Mouse (Mus musculus) limb, embryonic 13.5 days (tissue): ENCODE data around the gene Bdp1. TPM values are rescaled to one million over a fixed set of nuclear protein-coding genes. Genes with fewer than 3 reads are reported as not detected.
"Not testable (repeated sequence)": the region's sequence is repeated elsewhere in the genome, so short reads cannot be mapped to it uniquely, and the experiment has no call there.

Experiments
- ATAC-seq: fragments of 200-750 bp; cut with Nextera tagmentation; 2 replicates; pipeline ENCODE4 v1.8.0; 2017; ENCODE audit warnings: low read depth, moderate number of reproducible peaks, moderate TSS enrichment; ENCODE audit not compliant: low FRiP score
- H3K27ac ChIP-seq: fragments of 300-500 bp; sonication (generic); 2 replicates; pipeline ENCODE4 v1.5.1; 2015; ENCODE audit warnings: inconsistent platforms, mild to moderate bottlenecking, moderate library complexity
- H3K27me3 ChIP-seq: fragments of 300-500 bp; sonication (generic); 2 replicates; pipeline ENCODE4 v1.6.1; 2015; ENCODE audit warnings: mild to moderate bottlenecking, inconsistent platforms
- H3K36me3 ChIP-seq: fragments of 300-500 bp; sonication (generic); 2 replicates; pipeline ENCODE4 v1.6.1; 2015; ENCODE audit warnings: inconsistent platforms, mild to moderate bottlenecking, moderate library complexity
- H3K4me1 ChIP-seq: fragments of 300-500 bp; sonication (generic); 2 replicates; pipeline ENCODE4 v1.6.1; 2015; ENCODE audit warnings: inconsistent platforms
- H3K4me2 ChIP-seq: fragments of 300-500 bp; sonication (generic); replicated peaks from 2 replicates; pipeline ENCODE4 v1.6.1; 2015; ENCODE audit warnings: inconsistent platforms, mild to moderate bottlenecking, moderate library complexity
- H3K4me3 ChIP-seq: fragments of 300-500 bp; sonication (generic); 2 replicates; pipeline ENCODE4 v1.5.1; 2015; ENCODE audit warnings: moderate library complexity, mild to moderate bottlenecking, inconsistent platforms
- H3K9ac ChIP-seq: fragments of 300-500 bp; sonication (generic); 2 replicates; pipeline ENCODE4 v1.6.1; 2015; ENCODE audit warnings: mild to moderate bottlenecking, inconsistent platforms
- H3K9me3 ChIP-seq: fragments of 300-500 bp; sonication (generic); 2 replicates; pipeline ENCODE4 v1.6.1; 2016; ENCODE audit warnings: inconsistent platforms
- WGBS: fragments of 180-500 bp; shearing (Covaris S2); methylation state at CpG from one replicate; pipeline ENCODE4 v1.1.7; 2015; 5-methylcytosine and 5-hydroxymethylcytosine counted together
- polyA plus RNA-seq: library from polyadenylated mRNA; unstranded; fragments of >200 nt; fragmentation: Nextera tagmentation; extraction: Ambion mirVana; gene quantifications from 2 replicates; pipeline ENCODE4 v1.2.1, GENCODE M21; 2015

Gene Bdp1
- polyA plus RNA-seq, 1 experiment from 2014 or later, result 33.5 TPM

GRCm38 (mm10) chr13:100067821-100068220 is 36.0 kb downstream of the Bdp1 start:
- Histone ChIP-seq H3K4me1 (no peaks in the 10 kb centered on the region), H3K27ac (no peak overlapping the region), H3K4me3 (no peak overlapping the region), H3K9ac (no peak overlapping the region), H3K27me3 (no peaks in the 10 kb centered on the region), H3K9me3 (no peaks in the 10 kb centered on the region), H3K4me2 (no peak overlapping the region), H3K36me3 (peaks cover 72% of the 10 kb centered on the region)
- 88% methylated on average over 6 of the region's 6 CpGs for WGBS
- ATAC-seq, result no peak

- no peak overlapping the region for H3K9ac ChIP-seq
- no peaks in the 10 kb centered on the region for H3K9me3 ChIP-seq
- H3K4me1 ChIP-seq, result no peaks in the 10 kb centered on the region
- 96% methylated on average over 3 of the region's 3 CpGs for WGBS
- no peak overlapping the region for H3K4me2 ChIP-seq
- ATAC-seq, result no peak
- H3K36me3 ChIP-seq, result peaks cover 73% of the 10 kb centered on the region
- no peak overlapping the region for H3K27ac ChIP-seq
- H3K27me3 ChIP-seq, result no peaks in the 10 kb centered on the region
- H3K4me3 ChIP-seq, result no peak overlapping the region
Measured at GRCm38 (mm10) chr13:100063936-100064335, 39.9 kb downstream of the Bdp1 start.

DNA sequence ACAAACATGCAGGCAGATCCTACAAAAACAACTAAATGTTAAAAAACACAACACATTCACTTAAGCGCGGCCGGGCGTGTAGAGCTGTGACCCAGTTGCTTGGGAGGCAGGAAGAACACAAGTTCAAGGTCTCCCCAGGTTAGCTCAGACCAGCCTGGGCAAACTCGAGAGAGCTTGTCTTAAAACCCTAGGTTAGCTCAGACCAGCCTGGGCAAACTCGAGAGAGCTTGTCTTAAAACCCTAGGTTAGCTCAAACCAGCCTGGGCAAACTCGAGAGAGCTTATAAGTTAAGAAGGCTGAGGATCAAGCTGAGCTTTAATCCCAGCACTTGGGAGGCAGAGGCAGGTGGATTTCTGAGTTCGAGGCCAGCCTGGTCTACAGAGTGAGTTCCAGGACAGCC is 46.1 kb downstream of the Bdp1 start:
- not testable (repeated sequence) for H3K9me3 ChIP-seq, H3K9ac ChIP-seq, H3K4me2 ChIP-seq, H3K27me3 ChIP-seq, H3K27ac ChIP-seq, H3K4me3 ChIP-seq, ATAC-seq, H3K4me1 ChIP-seq
- 94% methylated on average over 8 of the region's 8 CpGs for WGBS
- H3K36me3 ChIP-seq, result peaks cover 83% of the 10 kb centered on the region

DNA sequence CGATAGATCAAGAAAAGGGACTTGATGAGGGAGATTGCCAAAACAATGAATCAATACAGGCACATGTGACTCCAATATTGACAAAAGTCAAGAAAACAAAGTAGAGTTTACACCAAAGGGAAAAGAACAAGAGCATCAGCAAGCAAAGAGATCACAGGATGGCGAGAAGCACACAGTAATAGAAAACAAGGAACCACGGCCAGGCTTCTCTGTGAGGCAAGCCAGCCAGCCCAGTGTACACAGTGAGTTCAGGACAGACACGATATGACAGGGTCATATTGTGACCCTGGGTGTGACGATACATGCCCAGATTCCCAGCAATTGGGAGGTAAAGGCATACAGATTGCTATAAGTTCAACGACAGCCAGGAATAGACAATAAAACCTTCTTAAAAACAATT is 77.9 kb downstream of the Bdp1 start:
- Histone ChIP-seq H3K4me3 (no peak overlapping the region), H3K9ac (no peak overlapping the region), H3K9me3 (no peaks in the 10 kb centered on the region), H3K27ac (no peak overlapping the region), H3K4me1 (no peaks in the 10 kb centered on the region), H3K4me2 (no peak overlapping the region), H3K36me3 (peaks cover 73% of the 10 kb centered on the region), H3K27me3 (no peaks in the 10 kb centered on the region)
- WGBS, result 87% methylated on average over 6 of the region's 6 CpGs
- no peak for ATAC-seq

- peaks cover 12% of the 10 kb centered on the region for H3K36me3 ChIP-seq
- 87% methylated on average over 9 of the region's 9 CpGs for WGBS
Measured at GRCm38 (mm10) chr13:100016891-100017290, 87.0 kb downstream of the Bdp1 start.

GRCm38 (mm10) chr13:100015937-100016336 is 87.9 kb downstream of the Bdp1 start:
- peak overlapping the region; percentile 81 for H3K4me3 ChIP-seq
- H3K9me3 ChIP-seq, result no peaks in the 10 kb centered on the region
- peaks cover 9% of the 10 kb centered on the region for H3K36me3 ChIP-seq
- H3K9ac ChIP-seq, result peak overlapping the region; percentile 91
- ATAC-seq, result no peak
- H3K4me2 ChIP-seq, result peak overlapping the region; percentile 84
- H3K27ac ChIP-seq, result peak overlapping the region; percentile 33; the same call in 1 of the 2 replicates
- peaks cover 21% of the 10 kb centered on the region for H3K4me1 ChIP-seq
- H3K27me3 ChIP-seq, result no peaks in the 10 kb centered on the region
- WGBS, result 8% methylated on average over 8 of the region's 8 CpGs

More at GRCm38 (mm10) chr13:100016891-100017290, 87.0 kb downstream of the Bdp1 start:
- Histone ChIP-seq H3K4me2 (no peak overlapping the region), H3K4me3 (no peak overlapping the region), H3K27me3 (no peaks in the 10 kb centered on the region), H3K4me1 (peaks cover 21% of the 10 kb centered on the region), H3K9ac (no peak overlapping the region), H3K27ac (no peak overlapping the region), H3K9me3 (no peaks in the 10 kb centered on the region)
- ATAC-seq, result no peak

- peak; percentile 100 for ATAC-seq
- Histone ChIP-seq H3K27ac (peak within 1 kb of the TSS; percentile 44; the same call in 1 of the 2 replicates), H3K9ac (peak within 1 kb of the TSS; percentile 91), H3K4me3 (peak within 1 kb of the TSS; percentile 81), H3K27me3 (no peaks in the 10 kb centered on the region), H3K36me3 (peaks cover 5% of the 10 kb centered on the region), H3K4me2 (peak within 1 kb of the TSS; percentile 84), H3K9me3 (no peaks in the 10 kb centered on the region), H3K4me1 (peaks cover 21% of the 10 kb centered on the region)
- 6% methylated on average over 47 of the region's 47 CpGs for WGBS
Measured at GRCm38 (mm10) chr13:100014906-100015895, 88.7 kb downstream of the Bdp1 start, which contains the start of gene Mccc2. TSS of gene Mccc2 (minus strand) at chr13:100015639.

DNA sequence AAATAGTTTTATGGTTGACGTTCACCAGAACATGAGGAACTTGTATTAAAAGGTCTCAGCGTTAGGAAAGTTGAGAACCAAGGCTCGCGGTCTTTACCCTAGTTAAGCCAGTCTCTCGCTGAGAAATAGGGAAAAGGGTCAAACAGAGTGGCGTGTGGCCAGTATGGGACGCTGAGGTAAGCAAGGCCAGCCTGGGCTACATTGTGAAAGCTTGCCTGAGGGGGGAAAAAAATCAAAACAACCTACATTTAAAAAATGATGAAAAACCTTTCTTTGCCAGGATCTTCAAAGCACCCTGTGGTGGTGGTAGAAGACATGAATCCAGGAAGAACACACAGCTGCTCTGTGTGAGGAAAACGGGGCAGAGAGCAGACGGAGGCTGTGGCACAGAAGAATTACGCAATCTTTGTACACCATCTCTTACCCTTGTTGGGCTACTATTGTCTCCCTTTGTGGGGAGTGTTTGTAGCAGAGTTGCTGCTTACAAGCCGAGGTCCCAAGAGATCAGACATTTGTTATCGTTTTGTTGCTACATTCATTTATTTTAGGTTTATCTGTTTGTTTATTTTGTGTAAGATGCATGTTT is 97.9 kb downstream of the Bdp1 start:
- Histone ChIP-seq H3K9ac (no peak overlapping the region), H3K27me3 (no peaks in the 10 kb centered on the region), H3K36me3 (no peaks in the 10 kb centered on the region), H3K9me3 (no peaks in the 10 kb centered on the region), H3K4me1 (peaks cover 8% of the 10 kb centered on the region; the same call in 1 of the 2 replicates), H3K4me3 (no peak overlapping the region), H3K4me2 (no peak overlapping the region), H3K27ac (no peak overlapping the region)
- 86% methylated on average over 12 of the region's 12 CpGs for WGBS
- no peak for ATAC-seq

GRCm38 (mm10) chr13:100001790-100002196 is 102.1 kb downstream of the Bdp1 start:
- Histone ChIP-seq H3K27ac (no peak overlapping the region), H3K4me2 (no peak overlapping the region), H3K27me3 (no peaks in the 10 kb centered on the region), H3K36me3 (0 out of 2 replicates have a peak, but pooled peaks cover 3% of the 10 kb centered on the region), H3K9me3 (no peaks in the 10 kb centered on the region), H3K4me1 (0 out of 2 replicates have a peak, but pooled peaks cover 4% of the 10 kb centered on the region), H3K4me3 (no peak overlapping the region), H3K9ac (no peak overlapping the region)
- 33% methylated on average over 5 of the region's 5 CpGs for WGBS
- peak; percentile 64; the same call in 1 of the 2 replicates for ATAC-seq

- H3K4me2 ChIP-seq, result no peak overlapping the region
- H3K4me1 ChIP-seq, result 0 out of 2 replicates have a peak, but pooled peaks cover 4% of the 10 kb centered on the region
- H3K36me3 ChIP-seq, result 0 out of 2 replicates have a peak, but pooled peaks cover 3% of the 10 kb centered on the region
- H3K4me3 ChIP-seq, result no peak overlapping the region
- H3K9ac ChIP-seq, result no peak overlapping the region
- H3K27me3 ChIP-seq, result no peaks in the 10 kb centered on the region
- H3K27ac ChIP-seq, result no peak overlapping the region
- ATAC-seq, result no peak
- H3K9me3 ChIP-seq, result no peaks in the 10 kb centered on the region
- WGBS, result 83% methylated on average over 3 of the region's 3 CpGs
Measured at GRCm38 (mm10) chr13:99999078-99999477, 104.8 kb downstream of the Bdp1 start.

DNA sequence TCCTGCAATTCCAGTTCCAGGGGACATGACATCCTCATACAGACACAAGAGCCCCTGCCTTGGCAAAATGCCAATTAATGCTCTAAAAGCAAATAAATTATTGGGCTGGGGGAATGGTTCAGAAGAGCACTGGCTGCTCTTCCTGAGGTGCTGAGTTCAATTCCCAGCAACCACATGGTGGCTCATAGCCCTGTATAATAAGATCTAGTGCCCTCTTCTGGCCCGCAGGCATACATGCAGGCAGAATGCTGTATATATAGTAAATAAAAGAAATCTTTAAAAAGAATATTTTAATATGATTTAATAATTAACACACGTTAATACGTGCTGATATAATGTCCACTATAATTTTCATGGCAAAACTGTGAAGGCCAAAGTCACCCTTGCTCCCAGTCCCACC is 105.8 kb downstream of the Bdp1 start:
- 0 out of 2 replicates have a peak, but pooled peaks cover 4% of the 10 kb centered on the region for H3K4me1 ChIP-seq
- no peak overlapping the region for H3K27ac ChIP-seq
- H3K4me2 ChIP-seq, result no peak overlapping the region
- 0 out of 2 replicates have a peak, but pooled peaks cover 3% of the 10 kb centered on the region for H3K36me3 ChIP-seq
- no peak for ATAC-seq
- no peaks in the 10 kb centered on the region for H3K9me3 ChIP-seq
- H3K9ac ChIP-seq, result no peak overlapping the region
- H3K27me3 ChIP-seq, result no peaks in the 10 kb centered on the region
- H3K4me3 ChIP-seq, result no peak overlapping the region
- 86% methylated on average over 3 of the region's 3 CpGs for WGBS

DNA sequence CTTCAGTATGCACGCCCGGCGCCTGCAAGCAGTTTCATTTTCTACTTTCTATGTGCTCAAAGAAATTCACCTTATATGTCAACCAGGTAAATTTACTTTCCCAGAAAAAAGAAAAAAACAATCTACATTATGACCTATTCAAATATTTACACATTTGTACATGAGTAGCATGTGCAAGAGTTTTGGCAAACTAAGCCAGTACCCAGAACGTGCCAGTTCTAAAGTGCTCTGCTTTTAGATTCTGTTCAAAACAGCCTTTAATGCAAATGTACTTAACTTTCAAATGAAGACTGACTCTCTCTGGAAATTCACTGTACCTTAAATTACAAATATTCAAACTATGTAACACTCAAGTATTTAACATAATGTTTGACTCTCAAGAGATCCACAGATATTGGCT is 114.3 kb downstream of the Bdp1 start:
- Histone ChIP-seq H3K36me3 (peaks cover 37% of the 10 kb centered on the region), H3K27ac (no peak overlapping the region), H3K9ac (no peak overlapping the region), H3K27me3 (no peaks in the 10 kb centered on the region), H3K4me2 (no peak overlapping the region), H3K4me1 (no peaks in the 10 kb centered on the region), H3K9me3 (no peaks in the 10 kb centered on the region), H3K4me3 (no peak overlapping the region)
- 92% methylated on average over 4 of the region's 4 CpGs for WGBS
- ATAC-seq, result no peak
